Mouse (Mus musculus) T-helper 1 cell (primary cell): Measurements from ENCODE around the gene Axin2.

Source experiments
- in situ Hi-C: fragments of 300-600 bp; cut with MboI, MseI; formaldehyde crosslinking; loops from one replicate; pipeline ENCODE4 v1.15.1; 2025; ENCODE audit warnings: high pct_unique_total_duplicates

The Axin2 gene

DNA sequence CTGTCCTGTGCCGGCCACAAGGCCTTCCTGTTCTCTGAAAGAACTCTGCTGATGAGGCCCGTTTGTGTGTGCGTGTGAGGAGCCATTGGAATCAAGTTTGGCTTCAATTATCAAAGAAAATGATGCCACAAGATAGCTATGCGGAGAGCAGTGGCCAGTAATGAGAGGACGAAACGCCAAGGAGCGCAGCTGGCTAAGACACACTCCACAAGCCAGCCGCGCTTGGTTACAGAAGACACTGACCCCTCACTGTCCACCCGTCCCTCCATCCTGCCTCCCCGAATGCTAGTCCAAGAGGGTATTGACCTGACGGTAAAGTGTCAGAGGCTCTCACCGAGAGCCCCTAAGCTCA is 6.9 kb downstream of the Axin2 start:
- in situ Hi-C loops = loop anchor here (5.0 to 25.0 kb wide), 2 partner anchors 260 to 835 kb away; no protein-coding TSS in a partner anchor

DNA sequence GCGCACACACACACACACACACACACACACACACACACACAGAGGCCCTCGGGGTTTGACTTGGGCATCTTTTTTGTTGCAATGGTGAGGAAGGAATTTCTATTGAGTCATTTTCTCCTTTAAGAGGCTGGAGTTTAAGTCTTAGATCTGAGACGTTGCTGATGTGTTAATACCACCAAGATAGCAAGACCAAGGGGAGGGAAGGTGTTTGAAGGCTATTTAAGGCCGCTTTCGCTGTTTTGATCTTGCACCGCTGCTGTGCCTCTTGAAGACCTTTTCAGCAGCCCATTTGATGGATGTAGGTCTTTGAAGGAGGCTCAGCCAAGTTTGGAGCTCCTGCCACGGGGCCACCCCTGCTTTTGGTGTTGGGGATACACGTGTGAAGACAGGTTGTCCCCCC is 7.9 kb downstream of the Axin2 start:
- in situ Hi-C loops = loop anchor here (5.0 to 25.0 kb wide), 2 partner anchors 259 to 836 kb away; no protein-coding TSS in a partner anchor

DNA sequence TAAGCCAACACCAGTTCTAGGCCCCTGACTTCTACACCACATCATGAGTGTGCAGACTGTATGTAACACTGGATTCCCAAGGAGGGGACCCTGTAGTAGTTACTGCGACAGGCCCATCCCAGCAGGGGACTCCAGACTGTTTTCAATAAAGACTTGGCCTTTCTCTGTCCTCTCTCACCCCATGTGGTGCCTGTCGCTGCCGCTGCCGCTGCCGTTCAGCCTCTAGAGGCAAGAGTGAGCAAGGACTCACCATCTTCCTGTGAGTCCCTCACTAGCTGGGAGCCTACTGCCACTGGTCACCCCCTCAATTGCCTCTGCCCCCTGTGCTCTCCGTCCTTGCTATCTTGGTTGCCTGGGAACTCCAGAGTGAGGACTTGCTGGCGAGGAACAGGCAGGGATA is 8.6 kb downstream of the Axin2 start:
- in situ Hi-C loops = loop anchor here (5.0 to 25.0 kb wide), 2 partner anchors 259 to 836 kb away; no protein-coding TSS in a partner anchor

DNA sequence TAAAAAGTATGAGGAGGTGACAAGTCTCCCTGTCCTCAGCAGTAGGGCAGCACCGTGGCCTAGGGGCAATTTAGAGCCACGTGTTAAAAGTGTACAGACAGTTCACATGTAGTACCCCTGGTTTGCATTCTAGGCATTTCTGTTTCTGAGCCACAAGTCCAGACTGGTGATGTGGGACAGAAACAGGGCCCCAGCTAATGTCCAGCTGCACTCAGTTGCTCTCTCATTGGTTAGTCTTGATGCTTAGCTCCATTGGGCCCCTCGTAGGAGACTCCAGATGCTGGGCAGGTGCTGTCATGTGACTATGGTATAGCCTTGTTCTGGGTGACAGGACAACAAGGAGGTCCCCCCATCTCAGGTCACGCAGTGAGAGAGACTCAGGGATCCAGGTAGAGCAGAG is 9.0 kb downstream of the Axin2 start:
- in situ Hi-C loops = loop anchor here (5.0 to 25.0 kb wide), 2 partner anchors 258 to 837 kb away; no protein-coding TSS in a partner anchor

DNA sequence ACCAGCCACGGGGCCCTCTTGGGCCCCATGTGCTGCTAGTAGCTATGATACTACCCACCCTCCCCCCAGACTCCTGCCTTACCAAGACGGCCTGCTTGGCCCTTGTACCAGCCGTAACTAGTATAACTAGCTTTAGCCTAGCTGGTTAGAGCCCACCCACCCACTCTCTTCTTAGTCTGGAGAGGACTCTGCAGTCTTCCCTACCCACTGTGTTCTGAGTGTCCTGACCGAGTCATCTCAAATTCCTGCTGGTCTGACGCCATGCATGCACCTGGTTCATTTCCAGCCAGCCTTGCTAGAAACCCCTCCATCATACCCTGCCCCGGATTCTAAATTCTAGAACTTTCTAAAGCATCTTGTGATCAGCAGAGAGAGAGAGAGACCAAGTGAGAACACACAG is 9.6 kb downstream of the Axin2 start:
- in situ Hi-C loops = loop anchor here (5.0 to 25.0 kb wide), 2 partner anchors 258 to 837 kb away; no protein-coding TSS in a partner anchor

DNA sequence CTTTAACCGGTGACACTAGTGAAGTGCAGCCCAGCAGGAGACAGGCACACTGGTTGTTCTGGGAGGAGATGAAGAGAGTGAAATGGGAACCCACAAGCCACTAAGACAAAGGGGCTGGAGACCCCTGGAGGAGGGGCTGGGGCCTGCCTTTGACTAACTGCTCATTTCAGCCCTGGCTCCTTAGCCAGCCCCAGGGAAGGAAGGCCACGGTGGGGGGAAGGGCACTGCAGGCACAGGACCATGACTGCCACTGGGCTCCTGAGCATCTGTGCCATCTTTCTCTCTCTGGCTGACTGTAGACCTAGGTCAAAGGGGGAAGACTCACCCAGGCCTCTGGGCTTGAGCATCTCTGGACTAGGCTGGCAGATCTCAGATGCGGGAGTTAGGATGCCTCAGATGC is 10.5 kb downstream of the Axin2 start:
- in situ Hi-C loops = loop anchor here (25.0 kb wide), 1 partner anchor 257 kb away; no protein-coding TSS in a partner anchor

DNA sequence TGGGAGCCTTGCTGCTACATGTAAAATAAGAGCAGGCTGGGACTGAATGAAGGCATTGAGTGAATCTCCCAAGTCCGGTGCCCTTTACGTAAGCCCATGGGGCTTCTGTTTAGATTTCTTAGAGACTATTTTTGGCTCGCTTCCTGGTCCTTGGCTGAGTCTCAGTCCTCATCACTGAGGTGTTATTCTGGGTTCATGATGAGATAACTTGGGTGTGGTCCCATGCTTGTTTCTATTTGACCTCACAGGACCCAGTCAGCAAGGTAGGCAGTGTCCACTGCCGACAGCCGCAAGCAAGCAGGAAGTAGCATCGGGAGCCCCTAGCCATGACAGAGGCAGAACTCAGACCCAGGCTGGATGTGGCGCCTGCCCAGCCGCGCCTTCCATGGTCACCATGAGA is 13.7 kb downstream of the Axin2 start:
- in situ Hi-C loops = loop anchor here (25.0 kb wide), 1 partner anchor 253 kb away; no protein-coding TSS in a partner anchor

DNA sequence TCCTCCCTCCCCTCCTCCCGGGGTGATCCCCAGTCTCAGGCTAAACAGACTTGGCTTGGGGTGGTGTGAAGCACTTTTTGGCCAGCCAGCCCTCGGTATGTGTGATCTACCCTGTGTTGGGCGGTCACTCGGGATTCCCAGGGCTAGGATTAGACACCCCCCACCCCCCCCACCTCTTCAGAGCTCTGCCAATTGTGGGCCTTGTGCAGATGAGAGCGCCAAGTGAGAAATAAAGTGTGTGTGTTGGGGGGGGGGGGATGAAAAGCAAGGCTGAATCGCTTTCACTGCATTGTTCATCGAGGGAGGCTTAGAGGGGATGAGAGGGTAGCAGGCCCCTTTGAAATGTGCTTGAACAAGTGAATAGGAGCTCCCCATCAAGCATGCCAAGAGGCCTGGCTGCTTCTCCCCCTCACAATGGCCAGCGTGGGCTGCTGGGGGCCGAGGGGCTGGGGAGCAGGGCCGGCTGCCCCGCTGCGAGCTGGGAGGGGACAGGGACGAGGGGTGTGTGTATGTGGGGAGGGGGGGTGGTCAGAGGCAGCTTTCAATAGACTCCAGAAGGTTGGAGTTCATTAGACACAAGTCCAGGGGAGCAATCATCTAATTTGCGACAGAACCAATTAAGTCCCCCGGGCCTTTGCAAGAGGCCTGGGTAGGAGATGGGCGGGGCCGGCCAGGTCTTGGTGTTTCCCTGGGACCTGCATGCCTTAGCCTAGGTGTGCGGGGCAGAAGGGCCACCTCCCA is 15.1 kb downstream of the Axin2 start:
- in situ Hi-C loops = loop anchor here (25.0 kb wide), 1 partner anchor 252 kb away; no protein-coding TSS in a partner anchor

DNA sequence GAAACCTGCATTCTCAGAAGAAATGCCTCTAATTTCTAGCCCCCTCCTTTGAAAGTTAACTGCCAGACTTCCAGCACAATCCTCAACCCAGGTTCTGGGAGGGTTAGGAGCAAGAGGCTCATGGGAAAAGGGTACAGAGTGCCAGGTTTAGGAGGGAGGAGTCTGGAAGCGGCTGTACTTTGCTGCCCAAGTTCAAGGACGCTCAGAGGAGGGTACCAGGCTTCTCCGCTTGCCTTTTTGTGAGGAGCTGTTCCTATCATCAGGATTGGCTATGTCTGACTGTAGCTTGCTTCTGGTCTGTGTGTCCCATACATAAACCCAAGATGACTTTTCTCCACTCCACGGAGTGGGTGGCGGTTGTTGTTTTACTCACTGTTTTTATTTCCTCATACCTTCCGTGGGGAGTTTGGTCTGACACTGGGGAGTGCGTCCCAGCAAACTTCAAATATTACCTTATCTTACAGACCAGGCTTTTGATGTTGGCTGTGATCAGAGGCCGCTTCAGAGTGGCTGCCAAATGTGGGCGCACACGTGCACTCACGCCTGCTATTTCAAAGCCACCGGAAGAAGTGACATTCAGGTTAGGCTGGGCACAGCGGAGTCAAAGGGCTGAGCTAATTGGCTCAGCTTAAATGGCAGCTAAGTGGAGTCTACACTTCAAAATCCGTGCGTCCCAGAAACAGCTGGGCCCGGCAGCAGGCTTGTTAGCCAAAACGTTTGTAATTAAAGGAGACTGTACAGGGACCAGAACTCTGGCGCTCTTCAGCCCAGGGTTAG is 16.1 kb downstream of the Axin2 start:
- in situ Hi-C loops = loop anchor here (25.0 kb wide), 1 partner anchor 251 kb away; no protein-coding TSS in a partner anchor

DNA sequence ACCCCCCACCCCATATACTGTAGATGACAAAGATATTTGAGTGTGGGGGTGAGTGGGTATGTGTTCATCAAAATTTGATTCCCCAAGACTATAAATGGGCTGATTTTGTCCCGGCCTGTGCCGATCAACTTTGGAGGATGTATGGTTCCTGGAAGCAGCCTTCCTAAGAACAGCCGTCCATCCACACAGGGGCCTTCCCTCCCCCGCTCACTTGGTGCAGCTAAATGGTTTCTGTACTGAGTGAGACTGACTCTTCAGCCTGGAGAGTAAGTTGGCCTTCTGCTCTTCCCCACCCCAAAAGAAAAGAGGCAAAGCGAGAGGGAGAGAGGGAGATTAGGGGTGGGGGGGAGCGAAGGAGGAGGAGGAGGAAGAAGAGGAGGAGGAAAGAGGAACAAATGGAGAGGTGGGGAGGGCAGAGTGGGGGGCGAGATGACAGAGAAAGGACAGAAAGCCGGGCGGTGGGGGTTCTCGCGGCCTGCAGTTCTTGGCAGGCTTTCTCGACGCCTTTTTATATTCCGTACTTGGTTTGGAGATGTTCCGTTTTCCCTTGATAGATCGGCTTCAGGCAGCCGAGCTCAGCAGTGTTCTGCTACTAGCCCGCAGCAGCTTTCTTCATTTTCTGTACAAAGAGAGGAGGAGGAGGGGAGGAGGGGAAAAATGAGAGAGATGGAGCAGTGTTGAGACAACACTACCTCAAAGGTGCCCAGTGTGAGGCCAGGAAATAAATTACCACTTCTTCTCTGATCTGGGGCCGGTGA is 20.7 kb downstream of the Axin2 start:
- in situ Hi-C loops = loop anchor here (25.0 kb wide), 1 partner anchor 246 kb away; no protein-coding TSS in a partner anchor

DNA sequence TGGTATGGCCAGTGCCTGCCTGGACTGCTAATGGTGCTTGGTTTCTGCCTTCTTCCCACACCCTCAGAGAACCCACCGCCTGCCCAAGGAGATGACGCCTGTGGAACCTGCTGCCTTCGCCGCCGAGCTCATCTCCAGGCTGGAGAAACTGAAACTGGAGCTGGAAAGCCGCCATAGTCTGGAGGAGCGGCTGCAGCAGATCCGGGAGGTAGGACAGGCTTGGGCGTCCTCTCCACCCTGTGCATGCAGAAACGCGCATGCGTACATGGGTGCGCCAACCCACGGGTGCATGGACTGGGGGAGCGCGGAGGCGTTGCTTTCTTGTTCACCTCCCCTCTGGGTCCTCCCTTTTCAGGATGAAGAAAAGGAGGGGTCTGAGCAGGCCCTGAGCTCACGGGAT is 21.7 kb downstream of the Axin2 start:
- in situ Hi-C loops = loop anchor here (25.0 kb wide), 1 partner anchor 245 kb away; no protein-coding TSS in a partner anchor

DNA sequence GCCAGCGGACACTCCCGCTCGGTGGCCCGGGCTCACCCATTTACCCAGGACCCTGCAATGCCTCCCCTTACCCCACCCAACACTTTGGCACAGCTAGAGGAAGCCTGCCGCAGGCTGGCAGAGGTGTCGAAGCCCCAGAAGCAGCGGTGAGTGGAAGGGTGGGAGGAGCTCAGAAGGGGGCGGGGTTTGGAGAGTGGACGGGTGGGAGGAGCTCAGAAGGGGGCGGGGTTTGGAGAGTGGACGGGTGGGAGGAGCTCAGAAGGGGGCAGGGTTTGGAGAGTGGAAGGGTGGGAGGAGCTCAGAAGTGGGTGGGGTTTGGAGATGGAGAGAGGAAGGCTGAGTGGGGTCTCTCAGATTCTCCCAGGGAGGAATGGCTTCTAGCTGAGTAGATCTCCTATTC is 23.6 kb downstream of the Axin2 start:
- in situ Hi-C loops = loop anchor here (25.0 kb wide), 1 partner anchor 244 kb away; no protein-coding TSS in a partner anchor

DNA sequence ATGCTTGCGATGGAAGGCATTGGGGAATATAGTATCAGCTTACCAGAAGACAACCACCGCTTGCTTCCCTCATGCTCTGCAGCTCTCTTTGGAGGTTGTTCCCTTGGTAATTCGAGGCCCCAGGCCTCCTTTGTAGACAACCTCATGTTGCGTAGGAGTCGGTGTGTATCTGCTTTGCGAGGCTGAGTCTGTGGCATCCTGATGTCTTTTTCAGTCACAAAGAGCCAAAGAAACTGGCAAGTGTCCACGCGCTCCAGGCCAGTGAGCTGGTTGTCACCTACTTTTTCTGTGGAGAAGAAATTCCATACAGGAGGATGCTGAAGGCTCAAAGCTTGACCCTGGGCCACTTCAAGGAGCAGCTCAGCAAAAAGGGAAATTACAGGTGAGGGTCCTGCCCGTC is 25.5 kb downstream of the Axin2 start:
- in situ Hi-C loops = loop anchor here (25.0 kb wide), 1 partner anchor 242 kb away; no protein-coding TSS in a partner anchor

DNA sequence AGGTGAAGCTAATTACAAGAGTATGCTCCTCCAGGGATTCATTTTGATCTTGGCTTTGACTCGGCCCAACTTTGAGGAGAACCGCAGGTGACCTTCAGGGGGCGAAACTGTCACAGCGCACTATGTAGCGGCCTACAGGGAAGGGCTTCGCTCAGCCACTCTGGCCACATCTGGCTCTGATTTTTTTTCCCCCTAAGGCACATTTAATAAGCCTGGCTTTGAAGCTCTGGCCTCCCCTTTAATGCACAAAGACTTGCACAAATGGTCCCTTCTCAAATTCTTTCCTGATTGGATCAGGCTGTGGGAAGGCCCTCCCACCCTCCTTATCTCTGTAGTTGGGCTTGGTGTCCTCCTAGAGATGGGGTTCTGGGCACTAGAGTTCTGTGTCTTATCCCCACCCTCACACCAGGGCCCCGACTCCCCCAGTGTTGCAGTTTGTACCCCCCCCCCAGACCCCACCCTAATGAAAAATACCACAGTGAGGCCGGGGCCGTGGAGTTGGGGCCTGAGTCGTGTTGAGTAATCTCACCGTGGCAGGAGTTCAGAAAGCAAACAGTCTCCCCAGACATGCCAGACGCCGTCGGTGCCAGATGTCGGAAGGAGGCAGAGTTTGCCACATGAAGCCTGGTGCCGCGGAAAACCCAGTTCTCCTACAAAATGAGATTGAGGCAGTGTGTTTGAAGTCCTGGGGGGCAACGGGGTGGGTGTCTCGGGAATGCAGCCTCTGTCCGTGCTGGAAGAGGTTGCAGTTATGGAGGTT is 27.5 kb downstream of the Axin2 start:
- in situ Hi-C loops = loop anchor here (25.0 kb wide), 1 partner anchor 240 kb away; no protein-coding TSS in a partner anchor

DNA sequence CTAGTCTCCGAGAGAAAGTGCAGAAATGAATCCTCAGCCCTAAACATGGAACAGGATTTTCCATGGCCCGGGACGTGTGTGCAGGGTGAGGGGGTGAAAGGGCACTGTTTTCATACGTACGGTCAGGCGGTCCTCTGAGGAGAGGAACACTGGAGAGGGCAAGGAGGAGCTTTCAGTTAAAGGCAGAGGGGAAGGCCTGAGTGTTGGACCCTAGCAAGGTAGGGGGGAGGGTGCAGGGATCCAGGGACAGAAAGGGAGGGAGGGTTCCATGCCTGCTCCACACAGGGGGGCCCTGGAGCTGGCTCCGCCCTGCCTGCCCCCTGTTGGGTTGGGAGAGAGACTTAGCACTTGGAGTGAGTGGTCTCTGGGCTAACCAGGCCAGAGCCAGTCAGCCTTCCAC is 28.4 kb downstream of the Axin2 start:
- in situ Hi-C loops = loop anchor here (25.0 kb wide), 1 partner anchor 239 kb away; no protein-coding TSS in a partner anchor

DNA sequence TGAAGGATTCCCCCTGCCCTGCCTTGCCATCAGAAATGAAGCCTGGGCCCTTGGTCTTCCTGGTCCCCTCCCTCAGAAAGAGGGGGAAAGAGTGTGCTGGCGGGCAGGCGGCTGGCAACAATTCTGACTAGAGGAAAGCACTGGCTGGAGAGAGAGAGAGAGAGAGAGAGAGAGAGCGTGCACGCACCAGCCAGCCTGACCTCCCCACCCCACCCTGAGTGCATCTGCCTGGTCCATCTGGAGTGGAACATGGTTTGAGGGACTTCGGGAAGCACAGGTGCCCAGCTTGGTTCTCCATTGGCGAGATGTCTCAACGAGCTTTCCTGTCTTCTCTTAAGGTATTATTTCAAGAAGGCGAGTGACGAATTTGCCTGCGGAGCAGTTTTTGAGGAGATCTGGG is 28.8 kb downstream of the Axin2 start:
- in situ Hi-C loops = loop anchor here (25.0 kb wide), 1 partner anchor 238 kb away; no protein-coding TSS in a partner anchor

DNA sequence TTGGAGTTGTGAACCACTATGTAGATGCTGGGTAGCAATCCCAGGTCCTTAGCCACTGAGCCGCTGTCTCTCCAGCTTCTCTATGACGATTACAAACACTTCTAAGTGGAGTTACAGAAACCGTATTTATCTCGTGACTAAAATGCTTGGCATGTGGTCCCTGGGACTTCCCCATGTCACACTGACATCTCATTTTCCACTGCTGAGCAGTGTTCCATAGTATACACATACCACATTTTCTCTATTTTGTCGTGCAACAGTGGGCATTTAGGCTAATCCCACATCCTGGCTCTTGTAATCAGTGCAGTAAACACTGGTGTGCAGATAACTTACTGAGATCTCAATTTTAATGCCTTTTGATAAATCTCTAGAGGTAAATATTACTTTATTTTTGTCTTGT is 32.2 kb downstream of the Axin2 start:
- in situ Hi-C loops = no loop called here

DNA sequence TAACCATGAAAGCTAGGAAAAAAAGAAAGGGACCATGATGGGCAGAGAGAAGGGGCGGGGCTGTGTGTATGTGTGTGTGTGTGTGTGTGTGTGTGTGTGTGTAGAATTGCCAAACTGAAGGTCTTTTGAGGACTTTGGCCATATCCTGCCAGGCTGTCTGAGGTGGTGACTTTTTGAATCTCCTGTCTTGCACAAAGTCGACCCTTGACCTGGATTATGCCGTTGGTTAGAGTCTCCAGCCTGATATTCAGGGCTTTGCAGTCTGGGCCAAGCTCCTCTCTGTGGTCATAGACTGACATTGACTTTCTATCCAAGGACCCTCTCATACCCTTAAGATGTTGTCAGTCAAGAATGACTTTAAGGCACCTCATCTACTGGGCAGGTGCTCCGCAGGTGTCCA is 35.8 kb downstream of the Axin2 start:
- in situ Hi-C loops = no loop called here

DNA sequence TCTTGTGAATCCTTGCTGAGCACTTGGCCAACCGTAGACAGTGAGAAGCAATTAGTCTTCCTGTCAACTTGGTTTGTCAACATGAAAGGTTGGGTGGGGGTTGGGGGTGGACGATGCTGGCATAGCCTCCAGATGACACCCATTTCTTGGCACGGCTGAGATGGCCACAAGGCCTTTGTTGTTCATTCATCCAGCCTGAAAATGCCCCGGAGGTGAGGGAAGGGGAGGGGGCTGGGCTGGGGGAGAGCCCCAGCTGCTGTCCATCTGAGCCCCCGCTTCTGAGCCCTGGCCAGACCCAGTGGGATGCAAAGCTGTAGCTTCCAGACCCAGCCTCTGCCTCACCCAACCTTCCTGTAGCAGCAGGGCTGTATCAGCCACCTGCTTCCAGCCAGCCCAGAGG is 38.2 kb downstream of the Axin2 start:
- in situ Hi-C loops = no loop called here

DNA sequence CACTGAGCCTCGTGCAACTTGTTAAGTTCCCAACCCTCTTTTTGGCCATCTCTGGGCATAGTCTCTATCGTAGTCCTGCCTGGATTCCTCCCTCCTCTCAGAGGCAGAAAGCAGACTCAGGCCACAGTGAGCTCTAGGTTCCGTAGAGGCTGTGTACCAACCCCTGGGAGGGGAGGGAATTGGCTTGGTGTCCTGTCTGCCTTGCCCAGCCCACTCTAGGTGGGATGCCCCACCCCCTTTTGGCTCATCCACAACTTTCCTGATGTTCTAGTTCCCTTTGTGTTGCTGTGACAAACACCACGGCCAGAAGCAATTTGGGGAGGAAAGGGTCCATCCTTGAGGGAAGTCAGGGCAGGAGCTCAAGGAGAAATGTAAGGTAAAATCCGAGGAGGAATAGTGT is 39.0 kb downstream of the Axin2 start:
- in situ Hi-C loops = no loop called here

DNA sequence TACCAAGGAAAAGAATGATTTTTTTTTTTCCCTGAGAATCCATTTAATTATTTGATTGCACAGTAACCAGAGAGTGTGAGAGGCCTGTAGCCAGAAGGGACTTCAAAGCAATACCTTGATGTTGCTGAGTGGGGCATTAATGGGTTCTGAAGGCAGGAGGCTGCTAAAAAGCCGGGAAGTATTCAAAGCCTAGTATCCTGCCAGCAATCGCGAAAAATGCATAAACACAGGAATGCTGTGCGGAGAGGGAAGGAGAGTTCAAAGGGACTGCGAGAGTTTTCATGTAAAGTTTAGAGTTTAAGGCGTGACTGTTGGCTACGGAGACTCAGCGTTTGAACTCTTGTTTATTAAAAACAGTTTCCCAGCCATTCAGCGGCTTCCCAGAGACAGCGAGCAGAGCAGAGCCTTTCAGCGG is 41.5 kb downstream of the Axin2 start:
- in situ Hi-C loops = no loop called here
